Mouse (Mus musculus) forelimb bud, embryonic 11.5 days (tissue): ENCODE data around the gene Gm4131.
"Not testable (repeated sequence)": the region's sequence is repeated elsewhere in the genome, so short reads cannot be mapped to it uniquely, and the experiment has no call there.

Experiments
- DNase-seq: peaks from one replicate; pipeline ENCODE4 v3.0.0-alpha.2; 2012; ENCODE audit warnings: low read depth, low spot score

The Gm4131 gene

GRCm38 (mm10) chr14:62566821-62567220 is at the start of gene Gm4131:
Gm4131 (minus strand) TSS chr14:62566921.
- not testable (repeated sequence) for DNase-seq

GRCm38 (mm10) chr14:62609904-62610303 is 43.2 kb upstream of the Gm4131 start:
- no peak for DNase-seq

- DNase-seq, result no peak
Measured at GRCm38 (mm10) chr14:62607791-62608196, 41.1 kb upstream of the Gm4131 start.

- no peak for DNase-seq
Measured at GRCm38 (mm10) chr14:62602869-62603268, 36.1 kb upstream of the Gm4131 start.

- no peak for DNase-seq
Measured at GRCm38 (mm10) chr14:62602271-62602670, 35.5 kb upstream of the Gm4131 start.

GRCm38 (mm10) chr14:62600109-62600522 is 33.4 kb upstream of the Gm4131 start:
- no peak for DNase-seq

- no peak for DNase-seq
Measured at GRCm38 (mm10) chr14:62585338-62585737, 18.6 kb upstream of the Gm4131 start.

GRCm38 (mm10) chr14:62584637-62585036 is 17.9 kb upstream of the Gm4131 start:
- DNase-seq, result no peak

GRCm38 (mm10) chr14:62581768-62582167 is 15.0 kb upstream of the Gm4131 start:
- no peak for DNase-seq

GRCm38 (mm10) chr14:62580945-62581344 is 14.2 kb upstream of the Gm4131 start:
- no peak for DNase-seq

GRCm38 (mm10) chr14:62575862-62576261 is 9.1 kb upstream of the Gm4131 start:
- no peak for DNase-seq

- no peak for DNase-seq
Measured at GRCm38 (mm10) chr14:62574906-62575305, 8.2 kb upstream of the Gm4131 start.

- DNase-seq, result no peak
Measured at GRCm38 (mm10) chr14:62573454-62573853, 6.7 kb upstream of the Gm4131 start.

- DNase-seq, result no peak
Measured at GRCm38 (mm10) chr14:62570299-62570698, 3.6 kb upstream of the Gm4131 start.

- no peak for DNase-seq
Measured at GRCm38 (mm10) chr14:62569463-62569862, 2.7 kb upstream of the Gm4131 start.

GRCm38 (mm10) chr14:62563679-62564078 is 3.0 kb downstream of the Gm4131 start:
- DNase-seq, result no peak

GRCm38 (mm10) chr14:62561875-62562748 is 4.6 kb downstream of the Gm4131 start:
- DNase-seq, result no peak

- DNase-seq, result no peak
Measured at GRCm38 (mm10) chr14:62557111-62557510, 9.6 kb downstream of the Gm4131 start.

- no peak for DNase-seq
Measured at GRCm38 (mm10) chr14:62555840-62556810, 10.6 kb downstream of the Gm4131 start.

- DNase-seq, result peak; percentile 63
Measured at GRCm38 (mm10) chr14:62555309-62555829, 11.4 kb downstream of the Gm4131 start, which contains the start of gene Fam124a. Fam124a (plus strand) TSS chr14:62555737.

- DNase-seq, result no peak
Measured at GRCm38 (mm10) chr14:62553786-62554185, 12.9 kb downstream of the Gm4131 start.

GRCm38 (mm10) chr14:62552771-62553170 is 13.9 kb downstream of the Gm4131 start:
- no peak for DNase-seq
